Mouse (Mus musculus) megakaryocyte, embryonic 14.5 days (primary cell): ENCODE results near the gene Itgb1bp1.

Experiments used
- FLI1 ChIP-seq: IDR thresholded peaks from 2 replicates; pipeline ENCODE4 v1.6.1; 2012; ENCODE audit warnings: low read length, inconsistent platforms, mixed read lengths
- GATA1 ChIP-seq: IDR thresholded peaks from 3 replicates; pipeline ENCODE4 v1.6.1; 2012; ENCODE audit warnings: mixed read lengths, low read length, inconsistent platforms, borderline replicate concordance

DNA sequence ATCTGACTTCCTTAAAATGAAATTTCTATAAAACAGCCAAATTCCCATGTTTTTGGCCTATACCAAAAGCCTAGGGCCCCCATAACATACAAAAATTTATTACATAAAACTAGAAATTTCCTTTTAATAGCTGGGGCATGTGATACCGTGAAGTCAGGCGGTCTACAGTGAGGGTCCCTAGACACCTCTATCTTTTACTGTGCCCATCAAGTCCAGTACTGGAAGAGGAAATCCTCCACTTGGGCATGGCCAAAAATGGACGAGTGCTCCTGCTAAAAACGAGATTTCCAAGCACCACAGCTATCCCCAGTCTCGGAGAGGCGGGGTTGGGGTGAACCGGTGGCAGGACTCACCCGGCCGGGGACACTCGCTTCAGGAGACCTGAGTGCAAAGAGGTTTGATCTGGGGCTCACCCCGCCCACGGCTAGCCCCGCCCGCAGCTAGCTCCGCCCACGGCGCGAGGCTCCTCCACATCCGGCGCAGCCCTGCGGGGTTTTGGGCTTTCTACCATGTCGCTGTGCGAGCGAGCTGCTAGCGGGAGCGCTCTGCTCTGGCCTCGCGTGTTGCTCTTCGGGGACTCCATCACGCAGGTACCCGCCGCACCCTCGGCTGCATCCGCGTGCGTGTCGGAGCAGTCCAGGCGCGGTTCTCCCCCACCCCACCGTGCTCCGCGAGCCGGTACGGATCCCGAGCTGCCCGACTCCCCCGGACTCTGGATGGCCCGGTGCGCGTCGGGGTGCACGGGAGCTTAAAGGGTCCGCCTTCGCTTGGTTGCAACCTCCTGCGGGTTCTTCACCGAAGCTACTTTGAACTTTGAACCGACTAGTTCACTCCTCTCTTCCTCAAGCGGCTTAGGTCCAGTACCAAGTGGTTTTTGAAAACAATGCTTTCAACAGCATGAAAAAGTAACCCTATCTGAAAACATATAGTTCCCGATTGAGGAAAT lies 30.1 kb upstream of the Itgb1bp1 start, which contains the start of gene Iah1:
- TF ChIP-seq GATA1, result no peak
- no peak for TF ChIP-seq FLI1
